Mouse (Mus musculus): ENCODE results near the gene E2f3.

E2f3 gene

GRCm38 (mm10) chr13:29977358-29977757 lies 8.5 kb downstream of the E2f3 start:
- no peak for DNase-seq

DNA sequence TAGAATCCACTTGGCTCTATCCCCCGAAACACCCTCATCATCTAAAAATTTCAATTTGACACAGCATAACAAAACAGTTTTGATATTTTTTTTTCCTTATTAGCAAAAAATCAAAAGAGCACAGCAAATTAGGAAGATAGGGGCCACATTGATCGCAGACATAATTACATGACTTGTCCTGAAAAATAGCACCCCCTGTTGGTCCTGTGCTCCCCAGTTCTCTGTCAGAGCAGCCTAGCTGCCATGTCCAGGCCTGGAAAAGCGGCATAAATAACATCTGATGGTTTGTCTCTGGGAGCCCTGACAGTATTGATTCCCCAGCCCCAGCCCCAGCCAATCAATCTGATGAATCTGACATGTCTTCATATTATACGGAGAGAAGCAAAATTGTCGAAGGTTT lies 11.8 kb downstream of the E2f3 start:
- DNase-seq = peak; percentile 23

GRCm38 (mm10) chr13:29973610-29974009 lies 12.3 kb downstream of the E2f3 start:
- no peak for DNase-seq

DNA sequence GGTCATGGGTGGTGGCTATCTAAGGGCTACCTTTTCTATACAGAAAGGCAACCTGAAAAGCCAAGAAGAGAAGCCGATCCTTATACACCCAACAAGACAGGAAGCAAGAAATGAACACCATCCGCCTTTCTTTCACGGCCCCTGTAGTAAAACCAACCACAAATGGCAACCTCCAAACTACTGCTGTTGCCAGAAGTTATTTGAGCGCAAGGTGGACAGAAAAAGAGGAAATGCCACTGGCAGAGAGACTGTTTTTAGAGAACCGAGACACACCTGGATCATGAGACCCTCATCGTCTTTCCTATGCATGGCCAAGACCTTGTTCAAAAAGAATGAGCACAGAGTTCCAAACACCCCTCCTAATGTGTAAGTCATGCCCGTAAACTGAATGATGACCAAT lies 15.5 kb downstream of the E2f3 start:
- no peak for DNase-seq

GRCm38 (mm10) chr13:29968636-29969035 lies 17.2 kb downstream of the E2f3 start:
- no peak for DNase-seq

DNA sequence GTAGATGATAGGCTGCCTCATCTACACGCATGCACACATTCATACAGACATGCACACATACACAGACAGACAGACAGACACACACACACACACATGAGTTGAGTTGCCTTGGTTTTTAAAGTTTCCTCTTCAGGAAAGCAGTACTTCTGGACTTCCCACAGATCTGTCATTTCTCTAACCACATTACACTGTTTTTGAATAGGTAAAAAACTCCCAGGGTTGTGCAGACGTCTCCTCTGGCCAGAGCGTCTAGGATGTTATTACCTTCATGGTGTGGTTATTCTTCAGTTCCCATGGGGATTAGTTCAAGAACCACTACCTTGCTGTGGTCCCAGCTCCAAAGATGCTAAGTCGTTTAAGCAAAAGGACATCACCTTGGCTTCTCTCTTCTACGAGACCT lies 18.5 kb downstream of the E2f3 start:
- DNase-seq = no peak

DNA sequence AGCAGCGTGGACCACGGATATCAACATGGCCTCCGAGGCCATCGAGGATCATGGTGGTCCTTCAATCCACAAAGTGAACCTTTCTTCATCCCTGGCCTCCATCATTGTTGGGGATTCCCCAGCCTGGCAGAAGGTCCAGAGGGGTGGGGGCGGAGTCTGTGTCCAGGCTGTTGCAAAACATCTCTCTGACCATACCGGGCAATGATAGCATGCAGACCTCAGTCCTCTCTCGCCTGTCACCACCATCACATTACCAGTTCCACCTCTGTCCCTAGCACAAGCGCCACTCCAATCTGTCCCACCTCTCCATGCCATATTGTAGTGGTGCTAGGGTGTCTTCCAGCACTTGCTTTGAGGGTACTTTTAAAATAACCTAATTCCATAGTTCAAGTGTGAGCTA lies 18.9 kb downstream of the E2f3 start:
- DNase-seq = no peak

DNA sequence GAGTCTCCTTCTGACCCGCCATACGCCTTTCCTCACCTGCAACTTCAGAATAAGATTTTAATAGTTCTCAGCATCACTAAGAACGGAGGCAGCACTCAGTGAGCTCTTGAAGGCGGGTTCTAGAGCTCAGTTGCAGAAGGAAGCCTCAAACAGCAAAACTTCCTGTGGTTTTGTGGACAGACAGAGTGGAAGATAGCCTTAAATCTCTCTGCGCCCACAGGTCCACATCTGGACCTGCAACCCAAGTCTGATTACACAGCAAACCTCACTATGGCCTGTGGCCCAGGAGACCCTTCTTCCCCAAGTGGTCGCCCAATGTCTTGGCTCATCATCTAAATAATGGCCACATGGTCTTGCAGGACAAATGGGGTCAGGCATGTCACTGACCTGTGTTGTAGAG lies 21.8 kb downstream of the E2f3 start:
- no peak for DNase-seq

DNA sequence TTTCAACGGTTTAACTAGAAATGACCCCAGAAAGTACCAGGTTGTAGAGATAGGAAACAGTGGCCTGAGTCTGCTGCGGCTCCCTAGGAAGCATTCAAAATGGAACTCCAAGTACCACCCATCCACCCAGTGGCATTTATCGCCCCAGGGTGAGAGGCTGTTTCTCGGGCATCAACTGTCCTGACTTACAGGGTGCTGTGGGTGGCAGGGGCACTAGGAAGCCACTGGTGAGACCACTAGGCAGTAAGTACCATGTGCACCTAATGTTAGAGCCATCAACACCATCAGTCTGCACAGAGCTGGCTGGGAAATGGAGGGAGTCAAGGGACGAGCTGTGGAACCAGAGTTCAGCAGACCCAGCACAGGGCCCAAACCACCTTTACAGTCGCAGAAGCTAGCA lies 25.4 kb downstream of the E2f3 start:
- DNase-seq = no peak

GRCm38 (mm10) chr13:29957731-29958254 lies 28.1 kb downstream of the E2f3 start:
- DNase-seq = peak; percentile 5

DNA sequence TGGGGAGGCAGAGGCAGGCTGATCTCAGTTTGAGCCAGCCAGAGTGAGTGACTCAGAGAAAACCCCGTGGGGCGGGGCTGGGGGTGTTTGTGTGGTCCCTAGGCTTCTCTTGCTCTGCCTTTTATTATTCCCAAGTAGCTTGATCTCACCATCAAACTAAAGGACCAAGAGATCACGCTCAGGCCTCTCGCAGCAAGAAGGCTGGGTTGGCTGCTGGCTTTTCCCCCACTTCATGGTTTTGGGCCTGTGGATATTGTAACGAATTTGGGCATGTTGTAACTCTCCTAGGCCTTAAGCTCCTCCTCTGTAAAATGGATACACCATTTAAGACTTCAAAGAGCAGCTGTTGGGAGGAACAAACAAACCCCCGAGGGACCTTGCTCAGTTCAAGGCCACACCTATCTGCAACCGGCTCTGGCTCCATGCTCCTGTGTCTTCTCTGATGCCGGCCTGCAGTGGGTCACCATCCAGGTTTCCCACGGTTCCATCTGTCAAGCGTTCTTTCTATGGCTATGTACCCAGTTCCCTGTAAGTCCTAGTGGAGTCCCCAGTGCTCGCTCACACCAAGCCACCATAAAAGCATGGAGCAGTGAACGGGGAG lies 28.9 kb downstream of the E2f3 start:
- no peak for DNase-seq

- no peak for DNase-seq
Observed at GRCm38 (mm10) chr13:29955296-29955695, 30.6 kb downstream of the E2f3 start.

DNA sequence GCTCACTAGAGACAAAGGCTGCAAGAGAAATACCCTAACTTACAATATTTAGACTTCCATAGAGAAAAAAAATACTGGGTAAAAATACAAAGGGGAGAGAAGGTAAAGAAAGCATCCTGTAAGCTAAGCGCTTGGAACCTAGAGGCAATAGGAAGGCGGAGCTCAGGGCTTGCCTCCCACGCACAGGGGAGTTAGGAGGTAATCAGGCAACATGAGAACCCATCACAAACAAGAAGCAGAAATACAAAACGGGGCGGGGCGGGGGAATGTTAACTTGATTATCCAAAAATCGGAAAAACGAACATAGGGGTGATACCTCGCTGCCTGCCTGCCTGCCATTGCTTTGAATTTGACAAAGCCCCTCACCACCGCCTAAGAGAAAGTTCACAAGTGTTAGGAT lies 31.1 kb downstream of the E2f3 start:
- no peak for DNase-seq

DNA sequence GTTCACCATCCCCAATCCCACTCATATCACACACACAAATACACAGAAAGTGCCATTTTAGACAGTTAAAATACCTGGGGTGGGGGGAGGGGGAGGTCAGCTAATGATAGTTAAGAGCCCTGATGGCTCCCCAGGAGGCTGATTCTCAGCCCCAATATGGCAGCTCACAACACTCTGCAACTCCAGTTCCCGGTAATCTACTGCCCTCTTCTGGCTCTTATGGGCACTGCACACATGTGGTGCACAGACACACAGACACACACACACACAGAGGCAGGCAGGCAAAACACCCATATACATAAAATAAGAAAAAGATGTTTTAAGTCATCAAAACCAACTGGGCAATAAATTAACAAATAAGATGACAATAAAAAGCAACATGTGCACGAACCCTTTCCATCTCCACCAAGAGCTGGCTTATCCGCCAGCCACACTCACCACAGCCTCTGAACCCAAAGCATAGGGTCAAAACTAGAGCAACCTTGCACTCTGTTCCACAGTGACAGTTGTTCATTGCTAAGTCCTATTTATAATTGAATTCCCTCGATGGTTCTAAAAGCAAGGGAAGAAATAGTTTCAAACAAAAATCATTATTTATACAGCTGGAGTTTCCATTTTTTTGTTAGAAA lies 32.3 kb downstream of the E2f3 start:
- DNase-seq = no peak

- no peak for DNase-seq
Observed at GRCm38 (mm10) chr13:29946045-29946444, 39.8 kb downstream of the E2f3 start.

GRCm38 (mm10) chr13:29944915-29945570 lies 40.8 kb downstream of the E2f3 start:
- no peak for DNase-seq

- DNase-seq = no peak
Observed at GRCm38 (mm10) chr13:29944493-29944892, 41.4 kb downstream of the E2f3 start.

DNA sequence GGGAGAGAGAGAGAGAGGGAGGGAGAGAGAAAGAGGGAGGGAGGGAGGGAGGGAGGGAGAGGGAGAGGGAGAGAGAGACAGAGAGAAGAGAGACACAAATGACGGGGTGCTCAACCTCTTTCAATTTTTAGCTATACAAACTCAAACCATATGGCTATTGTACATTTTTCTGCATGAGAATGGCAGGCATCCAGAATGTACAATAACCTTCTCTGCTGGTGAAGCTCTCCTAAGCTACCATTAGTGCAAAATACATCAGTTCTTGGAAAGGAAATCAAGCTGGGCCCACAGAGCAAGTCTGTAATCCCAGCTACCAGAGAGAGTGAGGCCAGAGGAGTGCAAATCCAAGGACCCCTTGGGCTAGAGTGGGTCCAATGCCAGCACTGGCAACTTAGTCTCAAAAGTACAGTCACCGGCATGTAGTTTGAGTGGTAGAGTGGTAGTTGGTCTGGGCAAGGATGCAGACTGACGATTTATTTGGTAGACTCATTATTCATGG lies 42.3 kb downstream of the E2f3 start:
- DNase-seq = no peak

DNA sequence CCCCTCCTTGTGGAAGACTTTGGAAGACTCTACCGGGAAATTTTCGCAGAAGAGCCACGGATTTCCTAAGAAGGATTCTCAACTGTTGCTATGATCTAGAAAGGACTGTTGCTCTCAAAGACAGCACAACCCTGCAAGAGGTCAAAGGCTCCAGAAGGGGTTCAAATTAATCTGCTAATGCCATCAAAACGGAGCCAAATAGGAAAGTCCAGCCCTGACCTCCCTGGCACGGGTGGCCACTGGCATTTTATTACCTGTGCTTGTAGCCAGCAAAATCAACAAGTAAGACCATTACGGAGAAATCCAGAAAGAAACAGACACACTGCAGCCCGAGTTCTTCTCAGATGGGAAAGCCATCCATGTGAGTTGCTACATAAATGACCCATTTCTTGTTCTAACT lies 45.8 kb downstream of the E2f3 start:
- DNase-seq = no peak

GRCm38 (mm10) chr13:29939399-29939798 lies 46.5 kb downstream of the E2f3 start:
- DNase-seq = no peak

DNA sequence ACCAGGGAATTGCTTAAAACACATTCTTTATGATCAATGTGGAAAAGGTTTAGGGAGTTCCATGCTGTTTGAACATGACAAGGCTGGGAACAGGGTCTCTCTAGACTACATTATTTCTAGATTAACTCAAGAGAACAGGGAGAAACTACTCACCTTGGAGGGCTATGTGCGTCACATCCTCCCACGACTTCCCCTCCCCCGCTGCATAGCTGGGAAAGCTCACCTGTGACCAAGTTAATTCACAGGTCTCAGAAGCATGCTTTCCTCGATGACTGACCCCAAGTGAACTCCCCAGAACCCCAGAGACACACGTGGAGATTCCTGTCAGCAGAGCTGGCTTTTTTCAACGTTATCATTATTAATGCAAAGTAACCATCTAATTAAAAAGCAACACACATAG lies 47.1 kb downstream of the E2f3 start:
- DNase-seq = no peak

GRCm38 (mm10) chr13:29926168-29926567 lies 59.7 kb downstream of the E2f3 start:
- no peak for DNase-seq

DNA sequence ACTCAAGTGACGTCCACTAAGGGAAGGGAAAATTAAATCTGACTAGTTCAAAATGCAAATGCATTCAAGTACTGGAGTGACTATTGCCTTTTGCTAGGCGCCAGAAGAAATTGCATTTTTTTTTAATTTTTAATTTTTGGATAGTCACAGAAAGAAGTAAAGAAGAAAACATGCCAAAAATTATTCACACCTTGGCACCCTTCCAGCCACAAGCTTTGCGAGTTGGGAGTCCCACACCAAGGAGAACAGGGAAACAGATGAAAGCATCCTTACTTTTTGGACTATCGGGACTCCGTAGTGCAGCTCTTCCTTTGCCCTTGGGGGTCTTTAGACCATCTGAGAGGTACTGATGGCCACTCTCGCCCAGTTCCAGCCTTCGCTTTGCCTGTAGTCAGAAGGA lies 66.0 kb downstream of the E2f3 start:
- DNase-seq = peak; percentile 18

DNA sequence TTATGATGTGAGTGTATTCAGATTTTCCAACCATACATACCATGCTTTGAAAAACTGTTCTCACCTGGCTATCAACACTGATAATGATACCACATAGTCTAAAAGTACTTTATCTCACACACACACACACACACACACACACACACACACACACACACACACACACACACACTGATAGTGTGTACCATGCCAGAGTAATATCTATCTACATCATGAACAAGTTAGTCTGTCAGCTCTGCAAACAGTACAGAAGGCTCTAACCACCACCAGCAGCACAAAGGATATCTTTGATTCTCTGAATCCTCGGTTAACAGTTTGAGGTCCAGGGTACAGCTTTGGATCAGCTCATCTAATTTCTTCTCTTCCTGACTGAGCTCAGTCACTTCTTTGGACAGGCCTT lies 69.3 kb downstream of the E2f3 start:
- DNase-seq = no peak
